Mouse (Mus musculus) limb, embryonic 10.5 days (tissue): ENCODE measurements around the gene Csn1s2b. TPM values are rescaled to one million over a fixed set of nuclear protein-coding genes. Genes with fewer than 3 reads are reported as not detected.
A peak's percentile ranks its signal among the peaks of the same experiment; 100 is the strongest.
"Not testable (repeated sequence)": the region's sequence is repeated elsewhere in the genome, so short reads cannot be mapped to it uniquely, and the experiment has no call there.

ENCODE experiments used
- DNase-seq: peaks from one replicate; pipeline ENCODE4 v3.0.0-alpha.2; 2017; ENCODE audit warnings: low spot score
- H3K27ac ChIP-seq: fragments of 300-500 bp; sonication (generic); 2 replicates; pipeline ENCODE4 v1.5.1; 2016; ENCODE audit warnings: mild to moderate bottlenecking
- H3K27me3 ChIP-seq: fragments of 300-500 bp; sonication (generic); 2 replicates; pipeline ENCODE4 v1.6.1; 2016; ENCODE audit warnings: low read depth, mild to moderate bottlenecking; ENCODE audit not compliant: poor library complexity, severe bottlenecking
- H3K36me3 ChIP-seq: fragments of 300-500 bp; sonication (generic); 2 replicates; pipeline ENCODE4 v1.6.1; 2016; ENCODE audit warnings: mild to moderate bottlenecking, moderate library complexity
- H3K4me1 ChIP-seq: fragments of 300-500 bp; sonication (generic); 2 replicates; pipeline ENCODE4 v1.6.1; 2016
- H3K4me3 ChIP-seq: fragments of 300-500 bp; sonication (generic); 2 replicates; pipeline ENCODE4 v1.5.1; 2016; ENCODE audit warnings: mild to moderate bottlenecking, moderate library complexity
- H3K9me3 ChIP-seq: fragments of 300-500 bp; sonication (generic); replicated peaks from 2 replicates; pipeline ENCODE4 v1.6.1; 2016; ENCODE audit warnings: mild to moderate bottlenecking
- WGBS: fragments of 180-500 bp; shearing (Covaris S2); methylation state at CpG from one replicate; pipeline ENCODE4 v1.1.7; 2016; 5-methylcytosine and 5-hydroxymethylcytosine counted together
- polyA plus RNA-seq: library from polyadenylated mRNA; unstranded; fragments of >200 nt; fragmentation: Nextera tagmentation; extraction: Ambion mirVana; gene quantifications from 2 replicates; pipeline ENCODE4 v1.2.1, GENCODE M21; 2016

Gene Csn1s2b
- not detected in 2 replicates for polyA plus RNA-seq

DNA sequence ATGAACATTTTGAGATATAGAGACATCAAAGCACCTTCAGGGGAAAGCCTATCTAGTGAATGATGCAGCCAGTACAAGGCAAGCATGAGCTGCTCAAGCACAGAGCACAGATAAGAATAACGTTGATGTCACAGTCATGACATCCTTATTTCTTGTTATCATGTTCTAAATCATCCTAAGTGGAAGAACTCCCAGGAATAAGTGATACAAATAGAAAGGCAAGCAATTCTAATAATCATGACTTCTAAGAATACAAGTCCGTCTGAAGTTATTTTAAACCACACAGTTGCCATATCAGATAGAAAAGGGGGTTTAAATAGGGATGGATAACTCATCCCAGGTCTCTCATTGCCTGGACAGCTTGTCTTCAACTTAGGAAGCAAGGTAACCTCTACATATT is at the start of gene Csn1s2b:
Gene Csn1s2b (plus strand): TSS at position 301 of the 400 bp plus-strand sequence.
- H3K36me3 ChIP-seq, result no peaks in the 10 kb centered on the region
- H3K9me3 ChIP-seq, result no peaks in the 10 kb centered on the region
- 80% methylated on average over 2 of the region's 2 CpGs for whole genome bisulfite sequencing
- H3K27me3 ChIP-seq, result no peaks in the 10 kb centered on the region
- H3K27ac ChIP-seq, result no peak within 1 kb of the TSS
- DNase-seq, result no peak
- no peaks in the 10 kb centered on the region for H3K4me1 ChIP-seq
- no peak within 1 kb of the TSS for H3K4me3 ChIP-seq

DNA sequence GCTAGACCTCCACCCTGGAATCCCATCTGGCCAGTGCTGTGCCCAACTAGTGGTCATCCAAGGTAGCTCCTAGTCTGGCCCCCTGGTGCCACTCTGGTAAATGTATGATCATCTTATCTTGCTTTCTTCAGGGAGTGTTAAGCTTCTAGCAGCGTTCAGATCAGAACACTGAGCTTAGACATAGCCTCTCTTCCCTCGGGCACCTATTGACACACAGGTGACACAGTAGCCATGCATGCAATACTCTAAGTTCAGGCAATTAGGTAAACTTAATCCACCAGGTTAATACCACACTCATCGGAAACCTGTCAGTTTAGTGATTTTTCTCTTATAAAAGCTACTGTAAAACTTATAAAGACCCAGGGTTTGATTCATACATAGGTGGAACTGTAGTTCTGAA is 43.3 kb upstream of the Csn1s2b start:
- no peaks in the 10 kb centered on the region for H3K9me3 ChIP-seq
- H3K4me3 ChIP-seq, result no peak overlapping the region
- H3K36me3 ChIP-seq, result no peaks in the 10 kb centered on the region
- H3K4me1 ChIP-seq, result no peaks in the 10 kb centered on the region
- 87% methylated on average over 3 of the region's 3 CpGs for WGBS
- no peaks in the 10 kb centered on the region for H3K27me3 ChIP-seq
- H3K27ac ChIP-seq, result no peak overlapping the region
- no peak for DNase-seq

DNA sequence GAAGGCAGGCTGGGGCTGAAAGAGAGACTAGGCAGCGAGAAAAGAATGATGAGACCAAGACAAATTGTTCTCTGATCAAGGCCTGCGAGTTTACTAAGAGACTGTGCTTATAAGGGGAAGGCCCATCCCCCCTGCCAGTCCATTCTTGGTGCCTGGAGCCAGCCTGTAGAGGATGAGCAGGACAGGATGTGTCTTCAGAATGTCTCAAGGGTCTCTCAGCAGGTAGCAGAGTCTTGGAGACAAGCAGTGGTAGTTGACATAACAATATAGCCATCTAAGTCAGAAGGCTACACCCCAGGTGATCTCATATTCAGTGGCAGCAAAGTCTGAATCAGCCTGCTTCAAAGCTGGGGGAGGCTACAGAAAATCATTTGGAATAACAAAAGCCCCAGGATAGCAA is 35.7 kb upstream of the Csn1s2b start:
- H3K9me3 ChIP-seq, H3K27me3 ChIP-seq, DNase-seq, H3K4me3 ChIP-seq, H3K36me3 ChIP-seq, H3K27ac ChIP-seq, H3K4me1 ChIP-seq: not testable (repeated sequence)
- 46% methylated on average over 2 of the region's 2 CpGs for WGBS

DNA sequence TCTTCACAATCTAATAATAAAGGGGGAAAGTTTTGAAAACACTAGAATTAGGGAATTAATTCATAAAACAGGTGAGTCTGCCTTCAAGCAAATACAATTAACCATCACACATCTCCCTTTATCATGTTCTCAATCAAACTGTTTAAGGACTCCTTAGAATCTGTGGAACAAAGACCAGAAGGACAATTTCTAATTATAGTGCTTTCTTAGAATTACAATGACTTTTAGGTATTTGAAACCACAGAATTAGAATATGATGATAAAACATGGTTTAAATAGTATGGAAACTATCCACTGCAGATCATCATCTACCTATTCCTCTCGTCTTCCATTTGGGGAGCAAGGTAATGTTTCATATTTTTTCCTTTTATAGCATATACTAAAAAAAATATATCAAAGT is 33.6 kb upstream of the Csn1s2b start, which contains the start of gene Csn1s2a:
Gene Csn1s2a (plus strand): TSS at position 301 of the 400 bp plus-strand sequence.
- no peaks in the 10 kb centered on the region for H3K4me1 ChIP-seq
- H3K4me3 ChIP-seq, result no peak within 1 kb of the TSS
- no peak for DNase-seq
- no peaks in the 10 kb centered on the region for H3K27me3 ChIP-seq
- H3K36me3 ChIP-seq, result no peaks in the 10 kb centered on the region
- H3K27ac ChIP-seq, result no peak within 1 kb of the TSS
- WGBS, result 79% methylated on average over 1 of the region's 1 CpGs
- H3K9me3 ChIP-seq, result no peaks in the 10 kb centered on the region

DNA sequence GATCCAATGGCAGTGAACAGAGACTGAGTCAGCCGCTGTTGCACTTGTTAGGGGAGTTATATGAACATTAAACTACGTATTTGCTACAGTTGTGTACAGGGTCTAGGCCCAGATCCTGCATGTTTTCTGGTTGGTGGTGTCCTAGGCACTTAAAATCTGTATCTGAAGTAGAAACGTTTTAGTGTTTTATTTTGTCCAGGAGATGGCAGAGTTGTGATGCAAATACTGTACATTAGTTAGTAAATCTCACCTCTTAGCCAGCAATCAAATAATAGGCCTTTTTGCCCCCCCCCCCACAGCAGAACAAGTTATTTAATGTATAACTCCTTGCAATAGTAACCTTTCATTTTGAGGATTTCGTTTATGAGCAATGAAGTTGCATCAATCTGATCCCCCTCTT is 25.2 kb upstream of the Csn1s2b start:
- 70% methylated on average over 4 of the region's 4 CpGs for WGBS
- Histone ChIP-seq H3K27ac (no peak overlapping the region), H3K4me1 (no peaks in the 10 kb centered on the region), H3K27me3 (no peaks in the 10 kb centered on the region), H3K36me3 (no peaks in the 10 kb centered on the region), H3K4me3 (no peak overlapping the region), H3K9me3 (no peaks in the 10 kb centered on the region)
- DNase-seq, result no peak

DNA sequence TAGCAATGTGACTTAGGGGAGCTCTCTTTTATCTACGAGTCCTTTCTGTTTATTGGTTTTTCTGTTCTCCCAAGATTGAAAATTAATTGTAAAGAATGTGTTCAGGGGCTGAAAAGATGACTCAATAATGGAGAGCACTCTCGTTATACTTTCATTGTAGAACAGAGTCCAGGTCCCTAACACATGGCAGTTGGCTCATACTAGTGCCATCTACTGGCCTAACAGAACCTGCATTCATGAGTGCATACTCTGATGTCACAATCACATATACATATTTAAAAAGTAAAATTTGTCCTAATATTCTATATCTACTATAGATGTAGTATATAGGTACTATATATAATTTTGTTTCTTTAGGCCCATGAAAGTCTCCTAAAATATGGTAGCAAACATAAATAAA is 1.4 kb downstream of the Csn1s2b start:
- 71% methylated on average over 2 of the region's 2 CpGs for WGBS
- no peak for DNase-seq
- Histone ChIP-seq H3K4me3 (no peak overlapping the region), H3K27me3 (no peaks in the 10 kb centered on the region), H3K9me3 (no peaks in the 10 kb centered on the region), H3K4me1 (no peaks in the 10 kb centered on the region), H3K36me3 (no peaks in the 10 kb centered on the region), H3K27ac (no peak overlapping the region)

DNA sequence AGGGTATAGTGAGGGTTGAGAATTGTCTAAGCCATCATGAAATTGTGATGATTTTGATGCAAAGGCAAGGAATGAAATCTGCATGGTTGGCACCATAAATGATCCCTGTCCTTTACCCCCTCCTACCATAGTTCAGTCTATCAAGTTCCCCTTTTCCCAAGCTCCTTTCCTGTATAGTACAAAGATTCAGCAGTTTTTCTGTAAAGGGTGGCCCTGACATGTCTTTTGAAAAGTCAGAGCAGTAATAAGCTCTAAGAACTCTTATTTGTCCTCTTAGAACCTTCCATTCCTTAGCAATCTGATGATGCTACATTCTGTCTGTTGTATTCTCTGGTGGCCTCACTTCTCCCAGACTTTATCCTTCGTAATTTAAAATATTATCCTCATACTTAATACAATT is 17.5 kb downstream of the Csn1s2b start, which contains the start of gene Prr27:
Gene Prr27 (plus strand): TSS at position 301 of the 400 bp plus-strand sequence.
- H3K36me3 ChIP-seq, result no peaks in the 10 kb centered on the region
- H3K9me3 ChIP-seq, result no peaks in the 10 kb centered on the region
- H3K27me3 ChIP-seq, result no peaks in the 10 kb centered on the region
- H3K4me1 ChIP-seq, result no peaks in the 10 kb centered on the region
- WGBS, result 91% methylated on average over 1 of the region's 1 CpGs
- H3K4me3 ChIP-seq, result no peak within 1 kb of the TSS
- no peak within 1 kb of the TSS for H3K27ac ChIP-seq
- DNase-seq, result no peak

DNA sequence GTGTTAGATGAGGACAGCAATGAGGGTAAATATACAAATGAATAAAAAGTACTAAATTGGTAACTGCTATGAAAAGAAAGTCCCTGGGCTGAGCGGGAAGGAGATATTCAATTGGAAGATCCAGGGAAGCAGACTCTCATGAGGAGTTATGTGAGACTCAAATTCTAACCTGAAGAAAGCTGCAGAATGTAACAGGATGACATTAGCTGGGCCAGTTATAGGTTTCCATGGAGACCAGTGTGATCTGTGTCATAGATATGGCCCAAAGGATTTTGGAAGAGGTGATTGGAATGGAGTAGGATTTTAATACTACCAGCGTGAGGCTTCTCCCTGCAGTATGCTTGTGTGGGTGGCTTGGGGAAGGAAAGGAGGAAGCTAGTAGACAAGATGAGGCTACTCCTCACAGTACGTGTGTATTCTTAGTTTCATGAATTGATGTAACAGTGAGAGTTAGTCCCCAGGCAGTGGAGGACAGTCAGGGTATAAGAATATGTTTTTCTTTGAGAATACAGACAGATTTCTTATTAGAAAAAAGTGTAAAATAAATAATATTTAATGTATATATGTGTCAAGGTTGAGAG is 47.3 kb downstream of the Csn1s2b start:
- Histone ChIP-seq H3K4me1 (no peaks in the 10 kb centered on the region), H3K27me3 (no peaks in the 10 kb centered on the region), H3K4me3 (no peak overlapping the region), H3K9me3 (no peaks in the 10 kb centered on the region), H3K27ac (no peak overlapping the region), H3K36me3 (no peaks in the 10 kb centered on the region)
- WGBS, result 90% methylated on average over 3 of the region's 3 CpGs
- no peak for DNase-seq

DNA sequence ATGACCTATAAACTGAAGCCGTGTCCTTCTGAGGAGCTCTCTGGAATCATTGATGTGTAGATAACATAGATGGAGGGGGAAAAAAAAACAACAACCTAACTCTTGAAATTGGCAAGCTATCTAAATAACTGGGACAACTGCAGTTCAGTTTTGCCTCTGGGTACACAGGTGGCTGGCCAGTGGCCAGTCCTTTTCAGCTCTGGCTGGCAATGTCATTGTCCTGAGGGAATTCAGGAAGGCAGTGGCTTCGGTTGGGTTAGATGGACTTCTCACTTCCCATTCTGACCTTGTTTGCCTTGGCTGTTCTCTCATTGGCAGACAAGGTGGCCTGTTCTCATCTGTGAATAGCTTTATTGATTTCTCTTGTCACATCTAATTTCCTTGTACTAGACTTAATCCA is 62.2 kb downstream of the Csn1s2b start:
- no peak overlapping the region for H3K4me3 ChIP-seq
- no peak overlapping the region for H3K27ac ChIP-seq
- no peaks in the 10 kb centered on the region for H3K36me3 ChIP-seq
- WGBS, result 76% methylated on average over 2 of the region's 2 CpGs
- no peaks in the 10 kb centered on the region for H3K4me1 ChIP-seq
- no peaks in the 10 kb centered on the region for H3K9me3 ChIP-seq
- H3K27me3 ChIP-seq, result no peaks in the 10 kb centered on the region
- no peak for DNase-seq

DNA sequence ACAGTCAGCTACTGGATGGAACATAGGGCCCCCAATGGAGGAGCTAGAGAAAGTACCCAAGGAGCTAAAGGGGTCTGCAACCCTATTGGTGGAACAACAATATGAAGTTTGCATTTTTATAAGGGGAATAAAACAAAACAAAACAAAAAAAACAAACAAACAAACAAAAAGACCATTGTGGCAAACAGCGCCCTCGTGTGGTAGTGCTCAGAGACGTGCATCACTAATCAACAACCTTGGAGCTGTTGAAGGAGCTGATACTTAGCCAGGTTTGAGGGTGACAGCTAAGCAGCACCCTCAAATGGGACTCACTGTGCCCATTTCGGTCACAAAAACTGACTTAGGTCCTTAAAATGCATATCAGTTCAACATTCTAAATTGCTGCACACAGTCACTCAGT is 63.5 kb downstream of the Csn1s2b start:
- Histone ChIP-seq H3K36me3 (no peaks in the 10 kb centered on the region), H3K27me3 (no peaks in the 10 kb centered on the region), H3K27ac (no peak overlapping the region), H3K4me3 (no peak overlapping the region), H3K9me3 (no peaks in the 10 kb centered on the region), H3K4me1 (no peaks in the 10 kb centered on the region)
- 26% methylated on average over 4 of the region's 4 CpGs for WGBS
- DNase-seq, result peak; percentile 33

Other genes starting within 250 kb of the Csn1s2b start
- not detected in 2 replicates for gene Sult1d1, start 239.1 kb upstream of the Csn1s2b start, polyA plus RNA-seq
- not detected in 2 replicates for gene Sult1e1, start 216.5 kb upstream of the Csn1s2b start, polyA plus RNA-seq
- not detected in 2 replicates for gene Csn1s1, start 141.9 kb upstream of the Csn1s2b start, polyA plus RNA-seq
- gene Csn2, start 108.5 kb upstream of the Csn1s2b start, polyA plus RNA-seq, result not detected in 2 replicates
- not detected in 2 replicates for gene Csn1s2a, start 33.5 kb upstream of the Csn1s2b start, polyA plus RNA-seq
- not detected in 2 replicates for gene Prr27, start 17.6 kb downstream of the Csn1s2b start, polyA plus RNA-seq
- not detected in 2 replicates for gene Odam, start 76.9 kb downstream of the Csn1s2b start, polyA plus RNA-seq
- 0.15 and 0.40 TPM in 2 replicates for gene Csn3, start 117.5 kb downstream of the Csn1s2b start, polyA plus RNA-seq
- gene 2310003L06Rik, start 161.4 kb downstream of the Csn1s2b start, polyA plus RNA-seq, result not detected in 2 replicates
- not detected in 2 replicates for gene Gm28434, start 161.4 kb downstream of the Csn1s2b start, polyA plus RNA-seq
- not detected in 2 replicates for gene Cabs1, start 171.4 kb downstream of the Csn1s2b start, polyA plus RNA-seq
- not detected in 2 replicates for gene Smr3a, start 194.5 kb downstream of the Csn1s2b start, polyA plus RNA-seq